Mouse (Mus musculus): Measurements from ENCODE around the gene Tmprss15. TPM values are rescaled to one million over a fixed set of nuclear protein-coding genes. Genes with fewer than 3 reads are reported as not detected.

Gene Tmprss15
- polyA plus RNA-seq, 1 experiment from 2014 or later = not detected

- DNase-seq (ENCODE audit: low read depth, low spot score) (no peak), ATAC-seq (no peak)
- TF ChIP-seq CTCF (IDR thresholded peaks at IDR 0.05) = no peak
- in situ Hi-C loops (cut with MboI; ENCODE audit: low pct_unique_long_range_greater_than_20kb) = no loop called here
- CTCF ChIA-PET = no interaction called here
- POLR2A ChIA-PET = no interaction called here
- no peaks in the 10 kb centered on the region for H3K27me3 ChIP-seq
Measured at GRCm38 (mm10) chr16:78976384-78976783, 114.5 kb downstream of the Tmprss15 start.

DNA sequence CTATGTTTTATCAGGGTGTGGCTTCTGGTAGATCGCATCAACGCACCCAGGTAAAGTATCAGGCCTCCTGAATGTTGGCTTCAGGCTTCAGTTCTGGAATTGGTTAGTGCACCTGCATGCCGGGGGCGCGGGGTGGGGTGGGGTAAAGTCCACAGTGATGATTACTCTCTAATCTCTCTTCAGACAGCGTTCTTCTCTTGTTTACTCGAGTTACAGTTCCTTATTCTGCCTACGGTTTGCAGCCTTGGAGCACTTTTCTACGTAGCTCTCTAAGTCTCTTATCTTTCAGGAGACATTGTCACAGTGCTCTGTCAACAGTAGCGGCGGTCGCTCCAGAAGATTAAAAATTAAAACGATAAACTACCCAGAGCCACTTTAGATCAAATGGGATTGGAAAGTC lies 116.8 kb downstream of the Tmprss15 start:
- POLR2A ChIA-PET = no interaction called here
- no peak for ATAC-seq
- in situ Hi-C loops (cut with MboI; ENCODE audit: low pct_unique_long_range_greater_than_20kb) = no loop called here

DNA sequence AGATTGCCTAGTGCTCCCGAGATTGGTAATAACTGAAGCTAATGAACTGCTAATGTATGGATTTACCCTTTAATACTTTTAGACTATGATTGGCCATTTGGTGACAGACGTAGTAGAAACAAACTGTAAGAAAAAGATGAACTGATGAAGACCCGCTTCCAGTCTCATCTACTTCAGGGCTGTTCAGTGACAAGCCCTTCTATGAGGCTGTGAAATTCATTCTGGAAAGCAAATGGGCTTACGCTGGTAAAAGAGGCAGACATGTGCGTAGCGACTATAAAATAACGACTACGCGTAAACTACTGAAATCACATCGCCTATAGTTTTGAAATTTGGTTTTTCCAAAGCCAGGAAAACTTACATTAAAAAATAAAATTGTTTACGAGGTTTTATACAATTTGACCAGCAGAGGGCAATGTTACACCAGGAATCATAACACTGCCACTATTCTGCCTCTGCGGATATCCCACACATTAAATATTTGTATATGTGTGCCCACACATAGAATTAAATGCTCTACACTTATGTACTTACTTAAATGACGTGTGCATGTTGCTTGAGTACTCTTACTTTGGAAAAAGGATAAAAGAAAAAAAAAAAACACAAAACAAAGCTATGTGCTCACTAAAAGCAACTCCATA lies 121.7 kb downstream of the Tmprss15 start:
- in situ Hi-C loops (cut with MboI; ENCODE audit: low pct_unique_long_range_greater_than_20kb) = no loop called here
- TF ChIP-seq CTCF (IDR thresholded peaks at IDR 0.05) = peak; percentile 46
- ChIA-PET POLR2A (no interaction called here), CTCF (interaction anchor here (0.8 kb wide), 1 partner anchor 10 kb away, joined by 3 read pairs; no protein-coding TSS in a partner anchor)
- H3K27me3 ChIP-seq = no peaks in the 10 kb centered on the region
- DNase-seq (ENCODE audit: low read depth, low spot score) (no peak), ATAC-seq (no peak)

More for the DNA sequence above, 116.8 kb downstream of the Tmprss15 start:
- DNase-seq (ENCODE audit: low read depth, low spot score) = no peak
- CTCF ChIA-PET = no interaction called here
- H3K27me3 ChIP-seq = no peaks in the 10 kb centered on the region
- TF ChIP-seq CTCF (IDR thresholded peaks at IDR 0.05) = no peak

- ATAC-seq = no peak
Measured at GRCm38 (mm10) chr16:78957434-78957833, 133.5 kb downstream of the Tmprss15 start.

DNA sequence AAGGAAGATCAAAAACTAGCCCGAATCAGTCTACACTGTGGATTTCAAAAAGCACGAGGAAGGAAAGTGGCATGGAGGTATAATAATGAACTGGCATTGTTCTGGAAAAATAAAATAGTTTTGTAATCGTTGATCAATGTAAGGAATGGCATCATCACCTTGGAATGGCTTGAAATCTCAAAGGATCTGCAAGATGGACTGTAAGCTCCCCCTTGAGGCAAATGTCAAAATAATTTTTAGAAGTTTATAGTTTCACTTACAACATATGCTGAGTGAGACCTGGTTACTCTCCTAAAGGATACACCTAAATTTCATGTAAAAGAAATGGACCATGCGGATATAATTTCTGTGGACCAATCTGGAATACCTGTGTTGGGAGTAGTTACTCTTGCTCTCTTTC lies 140.5 kb downstream of the Tmprss15 start:
- DNase-seq (ENCODE audit: low read depth, low spot score) = no peak
- ChIA-PET POLR2A (no interaction called here), CTCF (no interaction called here)
- ATAC-seq = no peak
- in situ Hi-C loops (cut with MboI; ENCODE audit: low pct_unique_long_range_greater_than_20kb) = loop anchor here (10.0 kb wide), 1 partner anchor 306 kb away; no protein-coding TSS in a partner anchor
- H3K27me3 ChIP-seq = peaks cover 6% of the 10 kb centered on the region
- TF ChIP-seq CTCF (IDR thresholded peaks at IDR 0.05) = peak; percentile 10

More at GRCm38 (mm10) chr16:78957434-78957833, 133.5 kb downstream of the Tmprss15 start:
- DNase-seq (ENCODE audit: low read depth, low spot score) = no peak
- ChIA-PET POLR2A (no interaction called here), CTCF (no interaction called here)
- no peak for TF ChIP-seq CTCF (IDR thresholded peaks at IDR 0.05)
- H3K27me3 ChIP-seq = peaks cover 9% of the 10 kb centered on the region
- in situ Hi-C loops (cut with MboI; ENCODE audit: low pct_unique_long_range_greater_than_20kb) = loop anchor here (10.0 kb wide), 1 partner anchor 313 kb away; no protein-coding TSS in a partner anchor

DNA sequence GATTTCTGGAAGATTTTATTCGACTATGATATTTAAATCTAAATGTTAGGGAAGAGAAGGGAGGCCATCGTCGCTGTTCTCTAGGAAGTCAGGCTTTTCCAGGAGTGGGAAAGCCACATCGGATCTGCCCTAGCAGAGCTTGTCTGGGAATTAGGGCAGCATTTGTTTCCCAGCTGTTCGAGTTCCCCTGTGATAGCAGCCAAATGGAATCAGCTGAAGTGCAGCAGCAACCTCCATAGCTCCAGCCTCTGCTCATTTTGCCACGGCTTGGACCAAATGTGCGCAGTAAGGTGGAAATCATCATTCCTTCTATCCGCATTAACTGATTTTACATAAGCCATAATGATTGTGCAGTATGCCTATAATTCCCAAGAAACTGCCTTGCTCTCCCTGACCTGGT lies 153.1 kb downstream of the Tmprss15 start:
- DNase-seq (ENCODE audit: low read depth, low spot score) (no peak), ATAC-seq (no peak)
- peaks cover 23% of the 10 kb centered on the region for H3K27me3 ChIP-seq
- CTCF ChIA-PET = no interaction called here
- POLR2A ChIA-PET = no interaction called here
- TF ChIP-seq CTCF (IDR thresholded peaks at IDR 0.05) = no peak
- in situ Hi-C loops (cut with MboI; ENCODE audit: low pct_unique_long_range_greater_than_20kb) = loop anchor here (25.0 kb wide), 1 partner anchor 475 kb away; no protein-coding TSS in a partner anchor

DNA sequence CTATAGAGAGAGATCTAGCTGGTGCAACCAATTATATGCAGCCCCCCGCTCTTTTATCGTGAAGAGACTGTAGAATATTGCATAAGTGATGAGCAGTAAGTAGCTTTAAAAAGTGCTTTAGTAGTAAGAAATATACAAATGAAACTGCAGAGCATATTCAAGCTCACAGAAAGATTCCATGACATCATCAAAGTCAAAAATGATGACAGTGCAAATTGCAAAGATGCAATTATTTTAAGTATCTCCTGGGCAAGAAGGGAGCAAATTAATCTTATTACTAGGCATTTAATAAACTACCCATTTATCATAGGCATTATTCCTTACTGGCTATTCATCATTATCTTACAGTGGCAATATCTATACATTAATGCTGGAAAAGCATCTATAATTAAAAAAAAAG lies 156.6 kb downstream of the Tmprss15 start:
- ChIA-PET CTCF (no interaction called here), POLR2A (no interaction called here)
- in situ Hi-C loops (cut with MboI; ENCODE audit: low pct_unique_long_range_greater_than_20kb) = loop anchor here (25.0 kb wide), 1 partner anchor 472 kb away; no protein-coding TSS in a partner anchor

GRCm38 (mm10) chr16:78931287-78932025 lies 159.4 kb downstream of the Tmprss15 start:
- in situ Hi-C loops (cut with MboI; ENCODE audit: low pct_unique_long_range_greater_than_20kb) = loop anchor here (25.0 kb wide), 1 partner anchor 469 kb away; no protein-coding TSS in a partner anchor
- CTCF ChIA-PET = interaction anchor here (1.1 kb wide), 1 partner anchor 11 kb away, joined by 3 read pairs; no protein-coding TSS in a partner anchor
- DNase-seq (ENCODE audit: low read depth, low spot score) (no peak), ATAC-seq (no peak)
- no peak for TF ChIP-seq CTCF (IDR thresholded peaks at IDR 0.05)
- POLR2A ChIA-PET = no interaction called here
- H3K27me3 ChIP-seq = peaks cover 30% of the 10 kb centered on the region

More for the DNA sequence above, 156.6 kb downstream of the Tmprss15 start:
- DNase-seq (ENCODE audit: low read depth, low spot score) (no peak), ATAC-seq (no peak)
- no peak for TF ChIP-seq CTCF (IDR thresholded peaks at IDR 0.05)
- H3K27me3 ChIP-seq = peaks cover 41% of the 10 kb centered on the region

DNA sequence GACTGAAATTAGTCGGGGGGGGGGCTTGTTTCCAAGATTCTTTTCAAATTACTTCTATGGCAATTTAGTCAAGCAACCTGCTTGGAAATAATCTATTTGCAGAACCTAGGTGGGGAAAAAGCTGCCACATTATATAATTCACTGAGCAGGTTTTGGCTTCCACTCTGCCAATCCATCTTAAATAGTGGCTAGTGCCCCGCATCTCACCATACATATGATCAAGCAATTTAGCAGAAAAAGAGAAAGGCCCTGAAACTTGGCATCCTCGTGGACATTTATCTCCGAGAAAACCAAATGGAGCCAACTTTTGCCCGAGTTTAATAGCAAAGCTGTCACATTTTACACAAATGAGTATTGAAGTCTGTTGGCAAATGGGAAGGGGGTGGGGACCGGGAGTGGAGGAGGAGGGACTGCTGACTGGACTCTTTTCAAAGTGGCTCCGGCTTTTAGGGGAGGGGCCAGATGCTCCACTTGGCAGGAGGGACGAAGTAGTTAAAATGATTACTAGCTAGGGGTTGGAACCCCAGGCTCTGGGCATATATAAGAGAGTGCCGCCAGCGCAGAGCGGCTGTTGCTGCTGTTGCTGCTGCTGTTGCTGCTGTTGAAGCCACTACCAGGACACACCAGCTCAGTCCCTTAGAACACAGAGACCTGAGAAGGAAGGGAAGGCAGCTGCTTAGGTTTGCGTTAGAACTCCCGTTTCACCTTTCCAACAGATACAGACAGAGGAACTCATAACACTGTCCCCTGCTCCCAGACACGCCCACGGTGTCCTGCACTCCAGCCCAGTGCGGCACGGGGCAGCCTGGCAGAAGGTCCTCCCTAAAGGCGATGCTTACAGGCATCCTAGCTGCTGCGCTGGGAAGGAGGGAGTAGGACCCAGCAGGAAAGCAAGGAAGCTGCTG lies 160.3 kb downstream of the Tmprss15 start, which contains the start of gene Chodl:
Gene Chodl, plus strand, starts transcription at position 567 of the 905 bp plus-strand sequence.
- ATAC-seq (no peak), DNase-seq (ENCODE audit: low read depth, low spot score) (no peak)
- in situ Hi-C loops (cut with MboI; ENCODE audit: low pct_unique_long_range_greater_than_20kb) = loop anchor here (25.0 kb wide), 1 partner anchor 468 kb away; no protein-coding TSS in a partner anchor
- H3K27me3 ChIP-seq = peaks cover 28% of the 10 kb centered on the region
- ChIA-PET CTCF (no interaction called here), POLR2A (no interaction called here)
- no peak for TF ChIP-seq CTCF (IDR thresholded peaks at IDR 0.05)

GRCm38 (mm10) chr16:78922644-78923043 lies 168.3 kb downstream of the Tmprss15 start:
- in situ Hi-C loops (cut with MboI; ENCODE audit: low pct_unique_long_range_greater_than_20kb) = no loop called here
- ChIA-PET POLR2A (no interaction called here), CTCF (no interaction called here)
- TF ChIP-seq CTCF (IDR thresholded peaks at IDR 0.05) = no peak
- peaks cover 10% of the 10 kb centered on the region for H3K27me3 ChIP-seq
- ATAC-seq (no peak), DNase-seq (ENCODE audit: low read depth, low spot score) (no peak)

Other genes with a start within 250 kb of the Tmprss15 start
- gene Chodl, start 160.1 kb downstream of the Tmprss15 start, polyA plus RNA-seq (2021) = not detected